Mouse (Mus musculus): Measurements from ENCODE around the gene Gna12. TPM values are rescaled to one million over a fixed set of nuclear protein-coding genes. Genes with fewer than 3 reads are reported as not detected.

The Gna12 gene
- total RNA-seq, 2 experiments from 2014 or later, result 20.3 to 24.6 TPM

DNA sequence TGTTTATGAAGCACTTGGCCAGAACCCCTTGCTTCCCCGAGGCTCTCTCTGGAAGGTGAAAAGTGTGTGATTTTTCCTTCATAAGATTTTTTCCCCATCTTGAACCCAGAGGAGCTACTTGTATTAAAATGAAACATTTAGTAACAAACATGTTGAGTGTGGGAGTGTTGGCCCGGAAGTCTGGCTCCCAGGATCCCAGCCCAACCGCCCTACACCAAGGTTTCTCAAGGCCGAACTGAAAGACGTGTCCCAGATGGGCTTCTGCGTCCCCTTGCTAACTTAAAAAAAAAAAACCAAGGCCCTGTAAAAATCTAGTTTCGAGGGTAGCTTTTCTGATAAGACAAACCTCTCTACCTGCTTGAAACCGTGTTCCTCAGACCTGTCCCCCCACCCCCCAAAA, 2.3 kb downstream of the Gna12 start:
- no peak for ATAC-seq (ENCODE audit: poor library complexity, severe bottlenecking)

DNA sequence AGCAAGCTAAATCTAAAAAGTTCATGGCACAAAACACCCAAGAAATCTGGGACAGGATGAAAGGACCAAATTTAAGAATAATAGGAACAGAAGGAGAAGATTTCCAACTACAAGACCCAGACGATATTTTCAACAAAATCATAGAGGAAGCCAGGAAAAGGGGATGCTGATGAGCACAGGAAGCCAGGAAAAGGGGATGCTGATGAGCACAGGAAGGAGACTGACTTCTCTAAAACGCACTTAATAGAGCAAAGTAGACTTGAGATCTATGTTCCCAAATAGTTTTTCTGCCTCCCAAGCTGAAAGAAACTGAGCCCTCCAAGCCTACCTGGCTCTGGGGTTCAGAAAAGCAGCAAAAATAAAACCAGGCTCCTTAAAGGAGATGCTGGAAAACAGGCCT, 2.8 kb downstream of the Gna12 start:
- ATAC-seq (ENCODE audit: poor library complexity, severe bottlenecking), result no peak

- no peak for ATAC-seq (ENCODE audit: poor library complexity, severe bottlenecking)
Observed at GRCm38 (mm10) chr5:140826796-140827195, 3.4 kb downstream of the Gna12 start.

GRCm38 (mm10) chr5:140826118-140826517, 4.1 kb downstream of the Gna12 start:
- no peak for ATAC-seq (ENCODE audit: poor library complexity, severe bottlenecking)

- ATAC-seq (ENCODE audit: poor library complexity, severe bottlenecking), result no peak
Observed at GRCm38 (mm10) chr5:140824126-140824525, 6.1 kb downstream of the Gna12 start.

DNA sequence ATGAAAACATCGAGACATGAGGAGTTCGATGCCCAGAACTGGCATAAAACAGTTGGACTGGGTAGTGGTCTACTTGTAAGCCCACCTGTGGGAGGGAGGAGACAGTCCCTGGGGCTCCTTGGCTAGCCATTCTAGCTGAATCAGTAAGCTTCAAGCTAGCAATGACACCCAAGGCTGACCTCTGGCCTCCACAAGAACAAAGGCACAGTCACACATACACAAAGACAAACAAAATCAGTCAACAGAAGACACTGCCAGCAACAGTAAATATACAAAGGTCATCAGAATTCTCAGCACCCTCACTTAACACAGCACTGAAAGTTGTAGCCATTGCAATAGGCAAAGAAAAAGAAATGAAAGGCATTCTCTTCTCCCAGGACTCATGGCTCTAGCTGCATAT, 6.8 kb downstream of the Gna12 start:
- no peak for ATAC-seq (ENCODE audit: poor library complexity, severe bottlenecking)

GRCm38 (mm10) chr5:140821951-140822350, 8.3 kb downstream of the Gna12 start:
- ATAC-seq (ENCODE audit: poor library complexity, severe bottlenecking), result no peak

GRCm38 (mm10) chr5:140820539-140820938, 9.7 kb downstream of the Gna12 start:
- ATAC-seq (ENCODE audit: poor library complexity, severe bottlenecking), result no peak

GRCm38 (mm10) chr5:140819594-140819993, 10.6 kb downstream of the Gna12 start:
- no peak for ATAC-seq (ENCODE audit: poor library complexity, severe bottlenecking)

DNA sequence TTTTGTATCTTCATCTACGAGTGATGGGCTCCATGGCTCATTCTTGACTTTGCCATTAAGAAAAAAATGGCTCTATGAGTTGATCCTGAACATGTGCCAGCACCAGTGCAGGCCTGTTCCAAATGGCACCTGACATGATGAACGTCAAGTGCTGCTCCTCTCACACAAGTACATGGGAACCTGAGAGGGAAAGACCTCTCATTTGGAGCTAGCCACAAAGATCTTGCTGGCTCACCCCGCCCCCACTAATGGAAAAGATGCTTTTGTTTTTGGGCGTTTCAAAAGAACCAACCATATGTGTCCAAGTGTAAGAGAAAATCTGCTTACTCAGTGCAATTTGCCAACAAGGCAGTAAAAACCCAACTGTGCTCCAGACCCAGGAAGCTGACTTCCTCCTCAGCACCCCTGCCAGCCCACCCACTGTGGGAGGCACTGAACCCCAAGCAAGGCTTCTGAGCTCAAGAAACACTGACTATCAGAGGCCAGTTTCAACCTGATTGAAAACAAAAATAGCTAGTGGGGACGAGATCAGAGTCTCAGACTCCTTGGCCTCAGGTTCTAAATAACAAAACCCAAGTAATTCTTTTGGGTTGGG, 11.7 kb downstream of the Gna12 start:
- ATAC-seq (ENCODE audit: poor library complexity, severe bottlenecking), result peak; percentile 23; the same call in 1 of the 2 replicates

DNA sequence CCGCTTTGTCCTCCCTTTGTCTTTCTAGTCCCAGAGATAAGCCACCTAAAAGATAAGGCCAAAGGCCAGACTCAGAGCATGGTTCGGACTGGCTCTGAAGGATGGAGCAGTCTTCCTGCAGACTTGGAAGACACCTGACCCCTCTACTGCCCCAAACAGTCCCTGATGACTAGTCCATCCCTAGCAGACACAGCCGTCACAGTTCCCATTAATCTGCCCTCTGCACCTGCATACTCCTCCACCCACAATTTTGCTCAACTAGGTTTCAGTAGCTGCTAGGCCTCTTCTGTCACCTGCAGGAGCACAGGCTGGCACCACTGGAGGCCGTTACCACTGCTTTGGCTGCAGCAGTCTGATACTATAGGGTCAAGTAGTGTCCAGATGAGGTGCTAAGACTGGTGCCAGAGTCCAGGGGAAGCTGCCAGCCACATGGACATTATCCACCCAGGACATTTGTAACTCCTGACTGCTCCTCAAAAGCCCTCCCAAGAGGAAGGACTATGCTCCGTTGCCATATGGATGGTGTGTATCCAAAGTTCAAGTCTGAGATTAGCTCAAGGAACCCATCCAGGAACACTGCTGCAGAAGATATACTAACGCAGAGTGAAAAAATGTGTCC, 13.2 kb downstream of the Gna12 start:
- no peak for ATAC-seq (ENCODE audit: poor library complexity, severe bottlenecking)

DNA sequence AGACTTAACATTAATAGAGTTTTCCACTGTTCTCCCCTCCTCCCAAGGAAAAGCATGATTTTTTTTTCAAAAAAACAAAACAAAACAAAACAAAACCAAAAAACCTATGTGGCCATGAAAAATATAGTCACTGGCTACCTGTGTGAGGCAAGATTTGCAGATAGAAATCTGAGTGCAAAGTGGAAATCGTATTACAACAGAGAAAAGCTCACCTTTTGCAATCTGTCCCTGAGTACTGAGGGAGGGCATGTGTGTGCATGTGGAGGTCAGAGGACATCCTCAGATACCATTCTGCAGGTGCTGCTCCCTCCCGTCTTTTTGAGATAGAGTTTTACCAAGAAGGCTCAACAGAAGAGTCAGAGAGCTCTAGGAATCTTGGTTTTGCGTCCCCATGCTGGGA, 14.2 kb downstream of the Gna12 start:
- ATAC-seq (ENCODE audit: poor library complexity, severe bottlenecking), result peak; percentile 34; the same call in 1 of the 2 replicates

DNA sequence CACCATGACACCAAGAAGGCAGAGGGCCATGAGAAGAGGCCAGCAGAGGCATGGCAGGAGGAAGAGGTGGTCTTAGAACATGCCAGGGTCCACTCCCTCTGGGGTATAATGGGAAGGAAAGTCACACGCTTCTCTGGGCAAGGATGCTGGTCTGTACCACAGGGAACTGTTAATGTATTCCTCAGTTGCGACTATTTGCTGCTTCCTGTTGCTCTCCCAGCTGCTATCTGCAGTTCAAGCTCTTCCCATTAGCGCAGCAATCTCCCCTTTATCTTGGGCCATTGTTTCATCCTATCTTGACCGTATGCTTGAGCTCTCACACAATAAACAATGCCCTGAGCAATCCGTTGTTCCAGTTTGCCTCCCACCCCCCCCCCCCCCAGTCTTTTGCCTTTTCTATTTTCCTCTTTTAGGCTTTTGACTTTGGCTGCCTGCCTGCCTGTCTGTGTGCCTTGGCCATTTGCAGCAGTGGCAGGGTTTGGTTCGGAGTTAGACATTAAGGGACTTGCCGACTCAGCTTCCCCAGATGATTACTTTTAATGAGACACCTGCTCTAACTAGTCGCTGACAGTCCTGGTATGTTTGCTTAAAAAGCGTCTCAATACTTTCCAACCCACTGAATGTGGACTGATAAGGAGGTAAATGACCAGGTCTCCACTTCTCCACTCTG, 15.0 kb downstream of the Gna12 start:
- ATAC-seq (ENCODE audit: poor library complexity, severe bottlenecking), result 0 out of 2 replicates have a peak, but pooled peaks have one; percentile 10

- ATAC-seq (ENCODE audit: poor library complexity, severe bottlenecking), result peak; percentile 67
Observed at GRCm38 (mm10) chr5:140814403-140814802, 15.8 kb downstream of the Gna12 start.

GRCm38 (mm10) chr5:140812699-140813098, 17.5 kb downstream of the Gna12 start:
- no peak for ATAC-seq (ENCODE audit: poor library complexity, severe bottlenecking)

DNA sequence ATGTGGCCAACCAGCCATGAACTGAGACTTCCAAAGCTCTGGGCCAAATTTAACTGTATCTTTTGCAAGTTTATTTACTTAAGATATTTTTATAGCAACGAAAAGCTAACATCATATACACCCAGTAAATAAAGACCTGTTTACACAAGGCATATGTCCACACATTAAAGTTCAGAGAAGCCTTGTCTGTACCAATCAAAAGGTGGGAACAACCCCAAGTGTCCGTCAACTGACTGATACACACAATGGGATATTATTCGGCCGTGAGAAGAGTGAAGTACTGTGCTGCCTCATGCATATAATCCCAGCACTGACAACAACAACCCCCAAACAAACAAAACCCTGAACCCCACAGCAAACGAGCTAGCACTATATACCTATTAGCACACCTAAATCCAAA, 18.2 kb downstream of the Gna12 start:
- ATAC-seq (ENCODE audit: poor library complexity, severe bottlenecking), result no peak

- ATAC-seq (ENCODE audit: poor library complexity, severe bottlenecking), result no peak
Observed at GRCm38 (mm10) chr5:140811390-140811789, 18.8 kb downstream of the Gna12 start.

DNA sequence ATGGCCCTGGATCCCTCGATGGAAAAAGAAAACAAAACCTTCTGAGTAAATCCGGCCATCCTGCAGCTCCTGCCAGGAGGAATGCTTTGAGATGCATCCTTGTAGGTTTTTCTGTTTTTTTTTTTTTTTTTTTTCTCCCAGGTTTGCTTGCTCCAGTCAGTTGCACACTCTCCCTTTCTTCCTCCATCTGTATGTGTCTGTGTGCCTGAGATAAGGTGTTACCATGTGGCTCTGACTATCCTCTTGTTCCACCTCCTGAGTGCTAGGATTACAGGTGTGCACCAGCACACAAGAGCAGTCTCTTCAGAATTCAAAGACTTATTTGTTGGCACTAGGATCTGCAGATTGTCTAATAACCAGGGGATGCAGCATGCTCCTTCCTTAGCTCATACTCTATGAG, 23.3 kb downstream of the Gna12 start:
- no peak for ATAC-seq (ENCODE audit: poor library complexity, severe bottlenecking)

- no peak for ATAC-seq (ENCODE audit: poor library complexity, severe bottlenecking)
Observed at GRCm38 (mm10) chr5:140806252-140806651, 24.0 kb downstream of the Gna12 start.

DNA sequence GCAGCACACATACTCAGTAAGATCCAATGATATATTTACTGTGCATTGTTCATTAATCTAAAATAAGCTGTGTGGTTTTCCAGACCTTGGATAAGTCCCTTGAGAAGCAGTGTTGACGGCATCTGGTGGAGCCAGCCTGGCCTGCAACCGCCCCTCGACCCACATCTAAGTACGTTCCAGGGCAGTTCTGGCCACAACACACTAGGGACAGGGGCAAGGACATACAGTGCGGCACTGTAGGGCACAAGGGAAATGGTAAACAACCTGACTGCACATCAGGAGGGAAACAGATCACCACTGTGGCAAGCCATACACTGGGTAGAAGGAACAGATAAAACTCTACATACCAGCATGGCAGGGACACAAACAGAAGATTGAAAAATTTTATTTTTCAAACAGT, 28.4 kb downstream of the Gna12 start:
- ATAC-seq (ENCODE audit: poor library complexity, severe bottlenecking), result no peak

DNA sequence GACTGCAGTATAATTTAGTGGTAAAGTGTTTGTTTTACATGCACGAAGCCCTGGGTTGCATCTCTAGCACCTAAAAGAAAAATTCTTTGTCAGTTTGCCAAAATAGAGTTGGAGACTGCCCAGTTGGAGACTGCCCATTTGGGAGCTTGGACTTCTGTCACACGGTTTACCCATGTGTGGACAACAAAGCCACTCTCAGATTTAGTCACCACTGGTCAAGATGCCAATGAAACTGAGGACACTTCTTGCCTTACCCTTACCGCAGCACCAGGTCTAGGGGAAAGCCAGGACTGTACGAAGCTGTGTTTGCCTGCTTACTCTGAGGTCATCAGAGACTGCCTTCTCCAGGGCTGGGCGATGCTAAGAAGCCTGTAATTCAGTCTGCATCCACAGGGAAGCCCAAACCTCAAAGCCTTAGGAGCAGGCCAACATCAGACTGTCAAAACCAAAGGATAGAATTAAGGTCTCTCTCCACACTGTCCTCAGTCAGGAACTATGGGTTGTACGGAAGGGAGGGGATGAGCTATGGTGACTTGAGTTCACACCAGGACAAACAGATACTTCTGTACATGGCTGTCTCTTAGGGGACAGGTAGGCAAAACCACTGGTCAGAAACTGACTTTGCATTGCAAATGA, 29.8 kb downstream of the Gna12 start:
- ATAC-seq (ENCODE audit: poor library complexity, severe bottlenecking), result no peak

GRCm38 (mm10) chr5:140799190-140799589, 31.0 kb downstream of the Gna12 start:
- no peak for ATAC-seq (ENCODE audit: poor library complexity, severe bottlenecking)

All from megakaryocyte, adult 5-6 weeks (primary cell).